Mouse (Mus musculus): Measurements from ENCODE around the gene Zcchc3. TPM values are rescaled to one million over a fixed set of nuclear protein-coding genes. Genes with fewer than 3 reads are reported as not detected.
A peak's percentile ranks its signal among the peaks of the same experiment; 100 is the strongest.

The Zcchc3 gene
- polyA plus RNA-seq, 1 experiment from 2014 or later, result 41.0 TPM

GRCm38 (mm10) chr2:152363245-152364147 is 51.3 kb downstream of the Zcchc3 start:
- H3K4me3 ChIP-seq (ENCODE audit: low read depth, low read length), result no peak overlapping the region
- peak; percentile 55 for ATAC-seq (ENCODE audit: insufficient number of reproducible peaks, insufficient read depth, low FRiP score, low read depth)
- H3K4me2 ChIP-seq (replicated peaks; ENCODE audit: low read depth, low read length), result peak overlapping the region; percentile 13; the same call in 1 of the 2 replicates
- no peaks in the 10 kb centered on the region for H3K9me3 ChIP-seq (ENCODE audit: control insufficient read depth, low read depth, low read length)
- H3K4me1 ChIP-seq (ENCODE audit: control insufficient read depth, insufficient read depth, low read length), result peaks cover 4% of the 10 kb centered on the region; the same call in 1 of the 2 replicates
- H3K36me3 ChIP-seq (ENCODE audit: control insufficient read depth, insufficient read depth, low read length), result no peaks in the 10 kb centered on the region
- H3K9ac ChIP-seq (replicated peaks; ENCODE audit: low read depth, low read length), result no peak overlapping the region
- 11% methylated on average over 17 of the region's 17 CpGs for WGBS
- no peaks in the 10 kb centered on the region for H3K27me3 ChIP-seq (ENCODE audit: control insufficient read depth, insufficient read depth, low read length)
- no peak overlapping the region for H3K27ac ChIP-seq (ENCODE audit: low read length)

Other genes with a start within 250 kb of the Zcchc3 start
- 129 and 133 TPM in 2 replicates for gene Csnk2a1, start 188.2 kb downstream of the Zcchc3 start, polyA plus RNA-seq (2014; fragmentation: Nextera tagmentation; extraction: Ambion mirVana)
- 40.0 and 45.5 TPM in 2 replicates for gene Tbc1d20, start 121.2 kb downstream of the Zcchc3 start, polyA plus RNA-seq (2014; fragmentation: Nextera tagmentation; extraction: Ambion mirVana)
- 81.9 and 88.1 TPM in 2 replicates for gene Rbck1, start 82.4 kb downstream of the Zcchc3 start, polyA plus RNA-seq (2014; fragmentation: Nextera tagmentation; extraction: Ambion mirVana)
- 0.73 and 1.1 TPM in 2 replicates for gene Trib3, start 71.0 kb downstream of the Zcchc3 start, polyA plus RNA-seq (2014; fragmentation: Nextera tagmentation; extraction: Ambion mirVana)
- gene Nrsn2, start 38.4 kb downstream of the Zcchc3 start, polyA plus RNA-seq (2014; fragmentation: Nextera tagmentation; extraction: Ambion mirVana), result 2.2 and 3.8 TPM in 2 replicates
- 13.6 and 15.7 TPM in 2 replicates for gene Sox12, start 17.0 kb downstream of the Zcchc3 start, polyA plus RNA-seq (2014; fragmentation: Nextera tagmentation; extraction: Ambion mirVana)
- gene 6820408C15Rik, start 560 bp upstream of the Zcchc3 start, polyA plus RNA-seq (2014; fragmentation: Nextera tagmentation; extraction: Ambion mirVana), result 0.33 and 0.69 TPM in 2 replicates
- gene Defb23, start 49.6 kb upstream of the Zcchc3 start, polyA plus RNA-seq (2014; fragmentation: Nextera tagmentation; extraction: Ambion mirVana), result not detected in 2 replicates
- gene Defb20, start 62.0 kb upstream of the Zcchc3 start, polyA plus RNA-seq (2014; fragmentation: Nextera tagmentation; extraction: Ambion mirVana), result not detected in 2 replicates
- gene Defb22, start 75.1 kb upstream of the Zcchc3 start, polyA plus RNA-seq (2014; fragmentation: Nextera tagmentation; extraction: Ambion mirVana), result not detected in 2 replicates
- gene Defb26, start 96.7 kb upstream of the Zcchc3 start, polyA plus RNA-seq (2014; fragmentation: Nextera tagmentation; extraction: Ambion mirVana), result not detected in 2 replicates
- gene Defb28, start 103.2 kb upstream of the Zcchc3 start, polyA plus RNA-seq (2014; fragmentation: Nextera tagmentation; extraction: Ambion mirVana), result not detected in 2 replicates
- not detected in 2 replicates for gene Defb29, start 125.1 kb upstream of the Zcchc3 start, polyA plus RNA-seq (2014; fragmentation: Nextera tagmentation; extraction: Ambion mirVana)
- not detected in 2 replicates for gene Gm17416, start 154.3 kb upstream of the Zcchc3 start, polyA plus RNA-seq (2014; fragmentation: Nextera tagmentation; extraction: Ambion mirVana)
- not detected in 2 replicates for gene Defb21, start 157.7 kb upstream of the Zcchc3 start, polyA plus RNA-seq (2014; fragmentation: Nextera tagmentation; extraction: Ambion mirVana)
- not detected in 2 replicates for gene Defb19, start 165.3 kb upstream of the Zcchc3 start, polyA plus RNA-seq (2014; fragmentation: Nextera tagmentation; extraction: Ambion mirVana)
- gene Defb45, start 184.4 kb upstream of the Zcchc3 start, polyA plus RNA-seq (2014; fragmentation: Nextera tagmentation; extraction: Ambion mirVana), result not detected in 2 replicates
- not detected in 2 replicates for gene Defb36, start 189.3 kb upstream of the Zcchc3 start, polyA plus RNA-seq (2014; fragmentation: Nextera tagmentation; extraction: Ambion mirVana)
- gene Defb25, start 208.0 kb upstream of the Zcchc3 start, polyA plus RNA-seq (2014; fragmentation: Nextera tagmentation; extraction: Ambion mirVana), result 3.9 TPM in 1 of 2 replicates, not detected in the other
- gene Rem1, start 211.9 kb upstream of the Zcchc3 start, polyA plus RNA-seq (2014; fragmentation: Nextera tagmentation; extraction: Ambion mirVana), result 21.9 and 22.3 TPM in 2 replicates